Mouse (Mus musculus): ENCODE results near the gene Nat14.

The Nat14 gene

GRCm38 (mm10) chr7:4943223-4943815 lies 21.5 kb downstream of the Nat14 start:
- DNase-seq (ENCODE audit: low read depth in 2 of 2, low spot score in 2 of 2): peak; percentile 92 to 94

DNA sequence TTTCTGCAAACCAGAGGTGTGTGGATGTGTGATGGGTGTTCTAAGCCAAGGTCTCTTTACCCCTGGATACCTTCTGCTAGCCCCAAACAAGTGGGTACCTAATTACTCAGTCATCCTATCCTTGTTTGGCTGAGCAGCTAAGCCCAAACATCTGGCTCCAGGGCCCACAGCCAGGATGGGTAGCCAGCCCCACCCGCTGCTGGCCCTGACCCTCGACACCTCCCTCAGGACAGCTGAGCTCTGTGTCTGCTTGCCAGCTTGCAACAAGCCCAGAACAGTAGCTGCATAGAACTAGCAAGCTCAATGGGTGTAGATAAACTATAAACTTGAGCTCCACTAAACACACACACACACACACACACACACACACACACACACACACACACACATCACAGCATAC lies 26.0 kb downstream of the Nat14 start:
- no peak for DNase-seq (ENCODE audit: low read depth in 2 of 2, low spot score in 2 of 2)

DNA sequence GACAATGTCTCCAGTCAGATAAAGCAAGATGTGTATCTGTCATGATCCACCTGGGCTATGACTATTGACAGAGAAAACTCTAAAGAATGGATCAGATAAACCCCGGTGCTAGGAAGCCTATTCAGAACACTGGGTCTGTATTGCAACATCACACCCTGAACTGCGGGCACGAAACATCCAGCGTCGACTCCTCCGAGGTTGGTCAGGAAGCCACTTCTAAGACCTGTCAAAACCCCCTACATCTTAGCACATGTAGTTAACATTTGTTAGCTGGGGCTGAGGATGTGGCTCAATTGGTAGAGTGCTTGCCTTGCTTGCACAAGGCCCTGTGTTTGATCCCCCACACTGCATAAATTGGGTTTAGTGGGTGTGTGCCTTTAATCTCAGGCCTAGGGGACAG lies 26.6 kb downstream of the Nat14 start:
- DNase-seq (ENCODE audit: low read depth in 2 of 2, low spot score in 2 of 2): peak; percentile 33 to 49

DNA sequence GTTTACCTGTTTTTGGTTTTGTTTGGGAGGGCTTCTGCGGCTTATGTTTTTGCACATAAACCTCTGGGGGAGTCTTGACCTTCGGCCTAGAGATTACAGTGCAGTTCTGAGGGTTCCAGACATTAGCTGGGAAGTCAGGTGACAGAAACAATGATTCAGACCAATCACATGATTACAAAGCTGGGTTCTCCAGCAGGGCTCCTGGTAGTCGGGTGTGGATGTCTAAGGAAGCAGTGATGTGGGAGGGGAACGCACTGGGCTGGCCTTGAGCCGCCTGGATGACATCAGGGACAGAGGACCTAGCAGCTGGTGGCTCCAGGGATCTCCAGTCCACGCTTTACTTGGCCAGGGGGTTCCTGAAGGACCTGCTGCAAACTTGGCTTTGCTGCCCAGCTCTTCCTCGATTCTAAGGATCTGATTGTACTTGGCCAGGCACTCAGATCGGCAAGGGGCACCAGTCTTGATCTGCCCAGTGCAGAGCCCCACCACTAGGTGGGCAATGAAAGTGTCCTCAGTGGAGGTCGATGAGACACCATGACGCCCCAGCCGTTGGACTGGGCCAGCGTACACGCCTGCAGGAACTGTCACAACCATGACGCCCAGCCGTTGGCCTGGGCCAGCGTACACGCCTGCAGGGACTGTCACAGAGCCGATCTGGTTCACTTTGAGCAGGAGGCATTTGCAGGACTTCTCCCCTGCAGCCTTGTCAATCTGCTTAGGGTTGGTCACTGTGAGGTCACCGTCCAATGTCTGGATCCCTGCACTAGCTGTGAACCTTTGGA lies 28.9 kb downstream of the Nat14 start:
- no peak for DNase-seq (ENCODE audit: low read depth in 2 of 2, low spot score in 2 of 2)

DNA sequence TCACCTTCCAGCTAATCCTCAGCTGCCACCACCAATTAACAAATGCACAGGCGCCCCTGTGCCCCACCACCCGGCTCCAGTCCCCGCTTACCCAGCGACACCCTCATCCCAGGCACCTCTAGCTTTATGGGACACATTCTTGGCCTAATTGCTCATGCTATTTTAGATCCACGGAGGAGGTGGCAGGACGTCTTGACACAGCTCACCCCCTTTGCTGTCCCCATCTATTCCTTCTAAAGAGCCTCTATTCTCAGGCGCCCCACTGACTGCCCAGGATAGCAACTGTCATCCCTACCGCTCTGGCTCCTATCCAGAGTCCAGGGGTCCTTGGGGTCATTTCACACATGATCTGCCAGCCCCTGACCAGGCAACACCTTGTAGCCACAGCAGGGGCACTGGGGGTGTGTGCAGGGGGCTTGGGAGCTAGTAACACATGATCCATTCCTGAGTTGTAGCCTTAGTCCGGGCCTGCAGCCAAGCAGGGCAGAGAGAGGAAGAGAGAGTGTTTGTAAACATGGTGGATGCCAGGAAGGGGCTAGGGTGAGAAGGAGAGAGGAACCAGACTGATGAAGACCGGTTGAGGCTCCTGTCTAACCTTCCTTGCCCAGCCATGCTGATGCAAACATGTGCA lies 32.1 kb downstream of the Nat14 start:
- no peak for DNase-seq (ENCODE audit: low read depth in 2 of 2, low spot score in 2 of 2)

- no peak for DNase-seq (ENCODE audit: low read depth in 2 of 2, low spot score in 2 of 2)
Observed at GRCm38 (mm10) chr7:4957361-4957760, 35.5 kb downstream of the Nat14 start.

GRCm38 (mm10) chr7:4963527-4963926 lies 41.7 kb downstream of the Nat14 start:
- DNase-seq (ENCODE audit: low read depth in 2 of 2, low spot score in 2 of 2): no peak

DNA sequence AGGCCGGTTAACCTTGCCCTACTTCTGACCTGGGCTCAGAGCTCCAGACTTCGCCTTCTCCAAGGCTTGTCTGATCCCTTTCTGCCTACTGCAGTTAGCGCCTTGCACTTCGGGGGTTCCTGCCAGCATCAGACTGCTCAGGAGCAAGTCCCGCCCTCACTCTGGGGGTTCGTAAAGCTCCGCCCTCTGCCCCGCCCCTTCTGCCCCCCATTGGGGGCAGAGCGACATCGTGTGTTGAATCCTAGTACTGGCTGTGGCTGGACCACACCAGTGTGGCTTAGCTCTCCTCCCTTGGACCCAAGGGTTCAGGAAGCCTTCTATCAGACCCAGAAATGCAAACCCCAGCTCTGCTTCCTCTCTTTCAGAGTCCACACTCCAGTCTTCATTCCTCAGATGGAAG lies 42.4 kb downstream of the Nat14 start, which contains the start of gene Sbk2:
Gene Sbk2 (minus strand): TSS at position 135 of the 400 bp plus-strand sequence.
- DNase-seq (ENCODE audit: low read depth in 2 of 2, low spot score in 2 of 2): peak; percentile 83 to 90

DNA sequence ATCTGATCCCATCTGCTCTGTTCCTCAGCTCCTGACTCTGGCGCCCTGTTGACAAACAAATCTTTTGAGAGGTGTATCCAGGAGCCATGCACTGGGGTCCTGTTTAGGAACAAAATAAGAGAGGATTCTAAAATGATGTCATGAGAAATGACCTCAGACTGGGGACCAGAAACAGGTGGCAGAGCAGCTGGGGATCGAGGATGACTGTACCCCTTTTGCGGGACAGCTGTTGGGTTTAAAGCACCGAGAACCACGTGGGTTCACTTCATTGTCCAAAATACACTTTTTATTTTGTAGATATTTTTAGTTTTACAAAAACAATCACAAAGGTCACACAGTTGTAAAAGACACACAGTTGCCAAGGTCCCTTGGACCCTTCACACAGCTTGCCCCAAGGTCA lies 43.2 kb downstream of the Nat14 start:
- no peak for DNase-seq (ENCODE audit: low read depth in 2 of 2, low spot score in 2 of 2)

DNA sequence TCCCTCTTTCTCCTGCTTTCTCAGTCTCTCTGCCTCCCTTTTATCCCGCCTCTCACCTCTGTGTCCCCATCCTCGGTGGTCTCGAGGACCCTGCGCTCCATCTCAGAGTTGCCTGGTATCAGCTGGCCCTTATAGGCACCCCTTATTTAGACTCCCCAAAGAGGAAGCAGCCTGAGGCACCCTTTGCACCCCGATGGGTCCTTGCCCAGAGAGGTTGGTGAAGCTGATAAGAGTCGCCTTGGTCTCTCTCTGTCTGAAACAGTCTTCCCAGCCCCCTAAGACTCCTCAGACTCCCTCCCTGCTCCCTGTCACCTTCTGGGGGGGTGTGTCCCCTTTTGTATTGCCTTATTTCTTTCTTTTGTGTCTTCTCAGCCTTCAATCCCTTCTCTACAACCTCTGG lies 49.2 kb downstream of the Nat14 start, which contains the start of gene Sbk3:
Gene Sbk3 (minus strand): TSS at position 101 of the 400 bp plus-strand sequence.
- no peak for DNase-seq (ENCODE audit: low read depth in 2 of 2, low spot score in 2 of 2)

GRCm38 (mm10) chr7:4971710-4972109 lies 49.9 kb downstream of the Nat14 start:
- DNase-seq (ENCODE audit: low read depth in 2 of 2, low spot score in 2 of 2): no peak

DNA sequence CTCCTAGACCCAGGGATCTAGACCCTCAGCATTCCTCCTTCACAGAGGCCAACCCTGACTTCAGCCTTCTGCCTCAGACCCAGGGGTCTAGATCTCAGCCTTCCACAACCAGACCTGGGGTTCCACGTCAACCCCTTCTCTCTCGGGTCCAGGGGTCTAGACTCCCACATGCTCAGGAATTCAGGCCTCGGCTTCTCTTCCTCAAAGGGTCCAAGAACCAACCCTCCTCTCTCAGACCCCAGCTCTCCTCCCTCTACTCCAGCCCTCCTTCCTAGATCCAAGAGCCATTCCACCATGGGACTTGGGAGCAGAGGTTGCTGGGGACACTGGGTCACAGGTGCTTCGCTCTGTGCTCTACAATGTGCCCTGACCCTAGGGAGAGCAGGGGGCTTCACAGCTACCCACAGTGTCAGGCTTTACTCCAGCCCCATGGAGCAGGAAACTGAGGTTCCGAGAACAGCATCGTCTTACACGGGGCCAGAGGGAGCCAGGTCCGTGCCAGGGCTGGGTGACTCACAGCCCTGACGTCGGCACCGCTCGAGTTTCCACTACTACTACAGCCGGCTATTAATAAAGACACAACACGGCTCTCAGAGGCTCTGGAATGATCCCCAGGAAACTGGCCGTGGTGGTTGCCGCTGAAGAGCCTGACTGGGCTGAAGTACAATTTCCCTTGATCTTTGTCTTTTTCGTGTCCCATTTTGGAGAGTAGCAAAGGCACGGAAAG lies 50.7 kb downstream of the Nat14 start:
- DNase-seq (ENCODE audit: low read depth in 2 of 2, low spot score in 2 of 2): no peak
